In the genomic region with DNA sequence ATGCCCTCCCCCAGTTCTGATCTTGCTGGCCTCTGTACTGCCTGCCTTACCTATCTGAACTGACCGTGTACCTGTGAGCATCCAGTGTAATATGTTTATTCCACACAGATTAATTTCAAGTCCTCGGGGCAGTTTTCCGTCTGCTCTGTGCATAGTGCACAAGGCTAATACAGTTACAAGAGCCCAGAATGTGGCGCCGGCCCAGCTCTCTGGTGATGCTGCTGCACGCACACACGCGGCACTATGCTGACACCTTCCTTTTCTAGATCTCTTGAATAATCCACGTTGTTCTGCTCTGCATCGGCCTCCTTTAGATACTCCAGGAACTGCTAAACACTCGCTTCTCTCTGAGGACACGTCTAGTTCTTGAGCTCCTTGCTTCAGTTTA, we compare ENCODE assay signal across 8 mouse cellular contexts. TPM values are rescaled to one million over a fixed set of nuclear protein-coding genes. Genes with fewer than 3 reads are reported as not detected.
DNase-seq lines count a peak whose midpoint lies in the region; ATAC-seq lines count a peak whose summit lies in the region.

No protein-coding gene starts in this region.

- H3K27ac ChIP-seq in lung, embryonic 16.5 days (ENCODE audit: low read length) = no peak overlapping the region
- no peak overlapping the region for H3K27ac ChIP-seq in intestine, embryonic 15.5 days
- H3K27ac ChIP-seq in neural tube, embryonic 12.5 days = no peak overlapping the region

- no peaks in the 10 kb centered on the region for H3K27me3 ChIP-seq in lung, embryonic 16.5 days (ENCODE audit: control insufficient read depth, insufficient read depth, low read depth, low read length)
- H3K27me3 ChIP-seq in intestine, embryonic 15.5 days (replicated peaks) = no peaks in the 10 kb centered on the region
- no peaks in the 10 kb centered on the region for H3K27me3 ChIP-seq in neural tube, embryonic 12.5 days (replicated peaks)

- no peaks in the 10 kb centered on the region for H3K9me3 ChIP-seq in lung, embryonic 16.5 days (ENCODE audit: control insufficient read depth, low read length)
- H3K9me3 ChIP-seq in intestine, embryonic 15.5 days = no peaks in the 10 kb centered on the region
- 0 out of 2 replicates have a peak, but pooled peaks cover 5% of the 10 kb centered on the region for H3K9me3 ChIP-seq in neural tube, embryonic 12.5 days

- peak overlapping the region; percentile 66 for H3K4me2 ChIP-seq in lung, embryonic 16.5 days (ENCODE audit: low read depth, low read length)
- H3K4me2 ChIP-seq in intestine, embryonic 15.5 days (replicated peaks) = peak overlapping the region; percentile 55
- H3K4me2 ChIP-seq in neural tube, embryonic 12.5 days (replicated peaks) = peak overlapping the region; percentile 56

- no peak overlapping the region; the same call in 1 of the 2 replicates for H3K9ac ChIP-seq in lung, embryonic 16.5 days (ENCODE audit: low read length)
- H3K9ac ChIP-seq in intestine, embryonic 15.5 days = no peak overlapping the region
- peak overlapping the region; percentile 0; the same call in 1 of the 2 replicates for H3K9ac ChIP-seq in neural tube, embryonic 12.5 days

- WGBS in lung, embryonic 16.5 days = 37% methylated on average over 12 of the region's 12 CpGs
- WGBS in intestine, embryonic 15.5 days = 43% methylated on average over 12 of the region's 12 CpGs
- WGBS in neural tube, embryonic 12.5 days = 54% methylated on average over 12 of the region's 12 CpGs

- no peak for ATAC-seq in lung, embryonic 16.5 days (ENCODE audit: low read depth)
- ATAC-seq in intestine, embryonic 15.5 days = peak; percentile 55
- peak; percentile 38 for ATAC-seq in neural tube, embryonic 12.5 days (ENCODE audit: low FRiP score, low read depth)
- no peak; the same call in 1 of the 2 replicates for ATAC-seq in cerebellum, adult (ENCODE audit: insufficient number of reproducible peaks, low FRiP score, low TSS enrichment)

- no peaks in the 10 kb centered on the region for H3K36me3 ChIP-seq in lung, embryonic 16.5 days (ENCODE audit: control insufficient read depth, insufficient read depth, low read length)
- H3K36me3 ChIP-seq in intestine, embryonic 15.5 days = no peaks in the 10 kb centered on the region
- H3K36me3 ChIP-seq in neural tube, embryonic 12.5 days = no peaks in the 10 kb centered on the region

- peak; percentile 34 to 46 for DNase-seq in cerebellum, postnatal 10 days
- no peak for DNase-seq in cerebellum, adult 11-12 months
- DNase-seq in lung, postnatal 4 days = no peak
- no peak for DNase-seq in thymus, postnatal 10 days (ENCODE audit: low spot score in 2 of 2)

- H3K4me3 ChIP-seq in lung, embryonic 16.5 days (ENCODE audit: low read length) = peak overlapping the region; percentile 38
- no peak overlapping the region for H3K4me3 ChIP-seq in intestine, embryonic 15.5 days (replicated peaks)
- H3K4me3 ChIP-seq in neural tube, embryonic 12.5 days = no peak overlapping the region

- peaks cover 8% of the 10 kb centered on the region for H3K4me1 ChIP-seq in lung, embryonic 16.5 days (replicated peaks; ENCODE audit: control insufficient read depth, insufficient read depth, low read length)
- H3K4me1 ChIP-seq in intestine, embryonic 15.5 days (replicated peaks) = peaks cover 5% of the 10 kb centered on the region
- peaks cover 5% of the 10 kb centered on the region; the same call in 1 of the 2 replicates for H3K4me1 ChIP-seq in neural tube, embryonic 12.5 days

RNA-seq across cellular contexts. Expression of a gene that starts 55.9 kb away (rescaled TPM):
- 151 and 162 TPM in 2 replicates for polyA plus RNA-seq in lung, embryonic 16.5 days (2015; fragmentation: Nextera tagmentation; extraction: Ambion mirVana)
- polyA plus RNA-seq in intestine, embryonic 15.5 days (2015; fragmentation: Nextera tagmentation; extraction: Ambion mirVana) = 112 and 129 TPM in 2 replicates
- 216 and 225 TPM in 2 replicates for polyA plus RNA-seq in neural tube, embryonic 12.5 days (2016; fragmentation: Nextera tagmentation; extraction: Ambion mirVana)

Comparison
In these comparisons a context has a peak if more than half of its experiments do, and no peak if none do; other contexts are left out.
1. DNase-seq: peak in cerebellum, postnatal 10 days (2 of 2); none in cerebellum, adult 11-12 months (single experiment), lung, postnatal 4 days (0 of 2) and thymus, postnatal 10 days (0 of 2).
2. ATAC-seq: peak in intestine, embryonic 15.5 days (single experiment) and neural tube, embryonic 12.5 days (single experiment); none in lung, embryonic 16.5 days (single experiment) and cerebellum, adult (single experiment).
3. Peak in every context shown above with its lines, with median percentiles within 50 percentile points of each other: H3K4me2 ChIP-seq.